Mouse (Mus musculus) adrenal gland, adult 10 weeks (tissue): ENCODE results near the gene Vsx1. TPM values are rescaled to one million over a fixed set of nuclear protein-coding genes. Genes with fewer than 3 reads are reported as not detected.

Experiments used
- polyA plus RNA-seq: library from polyadenylated mRNA; stranded (reverse); fragments of 350-450 nt; fragmentation: Illumina TruSeq; extraction: RNeasy Lipid Tissue Mini Kit (QIAGEN cat#74804); gene quantifications from one replicate; pipeline ENCODE4 v1.2.3, GENCODE M21; 2014; ENCODE audit warnings: low read depth, low replicate concordance

Gene Vsx1
- polyA plus RNA-seq: not detected

GRCm38 (mm10) chr2:150689223-150689800 lies at the start of gene Vsx1:
Gene Vsx1, minus strand, starts transcription at chr2:150689360.

GRCm38 (mm10) chr2:150667820-150668766 lies 21.1 kb downstream of the Vsx1 start, which contains the start of gene Acss1:
Gene Acss1, minus strand, starts transcription at chr2:150668500.

Other genes with a start within 250 kb of the Vsx1 start
- 22.2 TPM for gene Zfp442, start 237.9 kb downstream of the Vsx1 start, polyA plus RNA-seq
- gene Zfp345, start 204.3 kb downstream of the Vsx1 start, polyA plus RNA-seq: 2.6 TPM
- gene Cst7, start 118.9 kb downstream of the Vsx1 start, polyA plus RNA-seq: not detected
- gene Apmap, start 80.8 kb downstream of the Vsx1 start, polyA plus RNA-seq: 197 TPM
- 18.5 TPM for gene Acss1, start 20.9 kb downstream of the Vsx1 start, polyA plus RNA-seq
- gene Entpd6, start 59.7 kb upstream of the Vsx1 start, polyA plus RNA-seq: 0.64 TPM
- gene Pygb, start 97.4 kb upstream of the Vsx1 start, polyA plus RNA-seq: 7.7 TPM
- gene Abhd12, start 215.4 kb upstream of the Vsx1 start, polyA plus RNA-seq: 106 TPM
- 5.4 TPM for gene Gins1, start 216.0 kb upstream of the Vsx1 start, polyA plus RNA-seq